17 mouse cellular contexts compared by ENCODE assay signal in the genomic region with DNA sequence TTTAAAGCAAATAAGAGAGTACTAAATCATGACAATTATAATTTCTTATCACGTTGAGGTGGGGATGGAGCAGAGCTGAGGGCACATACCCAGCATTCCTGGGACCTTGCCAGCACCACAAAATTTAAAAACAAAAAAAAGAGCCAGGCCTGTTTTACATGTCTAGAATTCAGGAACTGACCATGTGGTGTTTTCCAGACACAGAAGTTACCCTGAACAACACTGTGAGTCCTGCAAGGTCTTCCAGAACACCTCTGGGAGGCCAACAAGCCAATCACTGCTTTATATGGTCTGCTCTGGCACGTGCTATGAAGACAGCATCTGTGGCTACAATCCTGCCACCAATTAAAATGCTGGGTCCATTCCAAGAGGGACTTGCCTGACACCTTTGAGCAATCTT.
A peak's percentile ranks its signal among the peaks of the same experiment; 100 is the strongest.
DNase-seq lines count a peak whose midpoint lies in the region; ATAC-seq lines count a peak whose summit lies in the region.
"Had no signal": no experiment of that assay in that cellular context is flagged by ENCODE, and none has a peak within 500 bp of the region (broad histone marks: within the 10 kb centered on the region; RNA-seq: fewer than 3 reads in every experiment).

No protein-coding gene starts in this region.

- no peak for ATAC-seq in kidney, embryonic 16.5 days (ENCODE audit: low FRiP score, low TSS enrichment)
- ATAC-seq: hindbrain, embryonic 16.5 days; midbrain, embryonic 13.5 days had no signal

- H3K4me1 ChIP-seq in kidney, embryonic 16.5 days (ENCODE audit: insufficient read depth, low read length) = 0 out of 2 replicates have a peak, but pooled peaks cover 2% of the 10 kb centered on the region
- H3K4me1 ChIP-seq: lung, embryonic 15.5 days; midbrain, embryonic 13.5 days; neural tube, embryonic 12.5 days had no signal

- H3K9me3 ChIP-seq in kidney, embryonic 16.5 days (ENCODE audit: low read length) = no peaks in the 10 kb centered on the region
- H3K9me3 ChIP-seq: limb, embryonic 15.5 days; lung, embryonic 15.5 days; midbrain, embryonic 13.5 days; neural tube, embryonic 12.5 days had no signal

- H3K9ac ChIP-seq in kidney, embryonic 16.5 days (replicated peaks; ENCODE audit: low read length) = no peak overlapping the region
- H3K9ac ChIP-seq: limb, embryonic 15.5 days; lung, embryonic 15.5 days; midbrain, embryonic 13.5 days; neural tube, embryonic 12.5 days had no signal

- peak; percentile 69 to 76 for DNase-seq in cerebellum, postnatal 10 days
- DNase-seq in cerebellum, adult 8-10 months = no peak
- peak; percentile 28 for DNase-seq in kidney, adult 11 months
- DNase-seq in ovary, postnatal 36 days (ENCODE audit: low spot score) = peak; percentile 16
- no peak for DNase-seq in ovary, postnatal 14 days (ENCODE audit: low spot score)
- DNase-seq in gastrocnemius, adult 8-10 months (ENCODE audit: low spot score in 2 of 2) = no peak
- no peak for DNase-seq in MN1 (ENCODE audit: low spot score)
- DNase-seq: cerebellum, adult 11-12 months; embryo, embryonic 11 days; gastrocnemius, postnatal 36 days had no signal

- 50% methylated on average over 2 of the region's 2 CpGs for WGBS in kidney, embryonic 16.5 days

- H3K27me3 ChIP-seq in kidney, embryonic 16.5 days (ENCODE audit: insufficient read depth, low read length) = no peaks in the 10 kb centered on the region
- H3K27me3 ChIP-seq: limb, embryonic 15.5 days; lung, embryonic 15.5 days; midbrain, embryonic 13.5 days; neural tube, embryonic 12.5 days had no signal

- 0 out of 2 replicates have a peak, but pooled peaks cover 2% of the 10 kb centered on the region for H3K36me3 ChIP-seq in kidney, embryonic 16.5 days (ENCODE audit: insufficient read depth, low read length)
- H3K36me3 ChIP-seq: limb, embryonic 15.5 days; lung, embryonic 15.5 days; midbrain, embryonic 13.5 days; neural tube, embryonic 12.5 days had no signal

- no peak overlapping the region for H3K4me2 ChIP-seq in kidney, embryonic 16.5 days (replicated peaks; ENCODE audit: low read depth, low read length)
- H3K4me2 ChIP-seq: limb, embryonic 15.5 days; lung, embryonic 15.5 days; midbrain, embryonic 13.5 days; neural tube, embryonic 12.5 days had no signal

- no peak overlapping the region for H3K27ac ChIP-seq in kidney, embryonic 16.5 days (ENCODE audit: low read length)
- H3K27ac ChIP-seq: left cerebral cortex, adult 2 months; limb, embryonic 15.5 days; lung, embryonic 15.5 days; midbrain, embryonic 13.5 days; neural tube, embryonic 12.5 days had no signal

- H3K4me3 ChIP-seq in kidney, embryonic 16.5 days (ENCODE audit: low read length) = no peak overlapping the region
- H3K4me3 ChIP-seq: left cerebral cortex, adult 2 months; limb, embryonic 15.5 days; lung, embryonic 15.5 days; midbrain, embryonic 13.5 days; neural tube, embryonic 12.5 days had no signal

Comparison
In these comparisons a context has a peak if more than half of its experiments do, and no peak if none do; other contexts are left out.
1. DNase-seq: peak in cerebellum, postnatal 10 days (2 of 2), kidney, adult 11 months (single experiment) and ovary, postnatal 36 days (single experiment); none in cerebellum, adult 8-10 months (single experiment), ovary, postnatal 14 days (single experiment), gastrocnemius, adult 8-10 months (0 of 2) and MN1 (single experiment).